Mouse (Mus musculus) monocyte, adult 2 months (primary cell): ENCODE results near the gene Adgre4.
"Not testable (repeated sequence)": the region's sequence is repeated elsewhere in the genome, so short reads cannot be mapped to it uniquely, and the experiment has no call there.

Experiments
- DNase-seq, 2 experiments: peaks; one replicate each; pipeline ENCODE4 v3.0.0; 2022; ENCODE audit warnings: low spot score in 2 of 2, low read depth in 1 of 2

Adgre4 gene

GRCm38 (mm10) chr17:55749786-55750185, at the start of gene Adgre4:
Adgre4 (plus strand) TSS chr17:55749984.
- DNase-seq = peak in 1 of 2 experiments; percentile 16

- peak in 1 of 2 experiments; percentile 56 for DNase-seq
Observed at GRCm38 (mm10) chr17:55702161-55702820, 47.5 kb upstream of the Adgre4 start.

- no peak for DNase-seq
Observed at GRCm38 (mm10) chr17:55702865-55703264, 46.9 kb upstream of the Adgre4 start.

- DNase-seq = peak; percentile 84 to 87
Observed at GRCm38 (mm10) chr17:55711984-55712811, 37.6 kb upstream of the Adgre4 start, which contains the start of gene Pot1b. Pot1b (minus strand) TSS chr17:55712628.

- DNase-seq = no peak
Observed at GRCm38 (mm10) chr17:55721270-55721669, 28.5 kb upstream of the Adgre4 start.

- DNase-seq = peak in 1 of 2 experiments; percentile 29
Observed at GRCm38 (mm10) chr17:55722250-55722649, 27.5 kb upstream of the Adgre4 start.

- DNase-seq = no peak
Observed at GRCm38 (mm10) chr17:55726193-55726592, 23.6 kb upstream of the Adgre4 start.

- no peak for DNase-seq
Observed at GRCm38 (mm10) chr17:55736675-55737074, 13.1 kb upstream of the Adgre4 start.

- no peak for DNase-seq
Observed at GRCm38 (mm10) chr17:55751170-55751569, 1.4 kb downstream of the Adgre4 start.

GRCm38 (mm10) chr17:55813642-55814041, 63.9 kb downstream of the Adgre4 start:
- no peak for DNase-seq

GRCm38 (mm10) chr17:55816853-55817252, 67.1 kb downstream of the Adgre4 start:
- DNase-seq = no peak

- DNase-seq = no peak
Observed at GRCm38 (mm10) chr17:55821566-55821965, 71.8 kb downstream of the Adgre4 start.

- no peak for DNase-seq
Observed at GRCm38 (mm10) chr17:55843067-55843466, 93.3 kb downstream of the Adgre4 start.

- no peak for DNase-seq
Observed at GRCm38 (mm10) chr17:55877184-55877583, 127.4 kb downstream of the Adgre4 start.

GRCm38 (mm10) chr17:55878282-55878635, 128.5 kb downstream of the Adgre4 start:
- DNase-seq = not testable (repeated sequence)

GRCm38 (mm10) chr17:55878636-55879369, 129.0 kb downstream of the Adgre4 start, which contains the start of gene Zfp119a:
Zfp119a (minus strand) TSS chr17:55878930.
- DNase-seq = peak in 1 of 2 experiments; percentile 54

- DNase-seq = no peak
Observed at GRCm38 (mm10) chr17:55883631-55884030, 133.8 kb downstream of the Adgre4 start.

- no peak for DNase-seq
Observed at GRCm38 (mm10) chr17:55884912-55885311, 135.1 kb downstream of the Adgre4 start.

GRCm38 (mm10) chr17:55892406-55892955, 142.7 kb downstream of the Adgre4 start:
- not testable (repeated sequence) for DNase-seq

- DNase-seq = no peak
Observed at GRCm38 (mm10) chr17:55903087-55903486, 153.3 kb downstream of the Adgre4 start.
